Mouse (Mus musculus) layer of hippocampus, postnatal 25 days (tissue): ENCODE results near the gene Caln1. TPM values are rescaled to one million over a fixed set of nuclear protein-coding genes. Genes with fewer than 3 reads are reported as not detected.

Experiments used
- DNase-seq, 2 experiments: peaks; one replicate each; pipeline ENCODE4 v3.0.0; 2022; ENCODE audit warnings: mixed read lengths in 2 of 2, low spot score in 1 of 2; ENCODE audit errors: extremely low spot score in 1 of 2
- total RNA-seq, 2 experiments: library from RNA; stranded (reverse); gene quantifications; 2 replicates each; pipeline ENCODE4 v1.2.3; 2021

Caln1 gene
- 100 to 1,000 TPM; 140 to 151 TPM for total RNA-seq

- no peak for DNase-seq
Observed at GRCm38 (mm10) chr5:130369237-130369636, at the start of gene Caln1. TSS of gene Caln1 (plus strand) at chr5:130369455.

- no peak for DNase-seq
Observed at GRCm38 (mm10) chr5:130319783-130320182, 49.5 kb upstream of the Caln1 start.

GRCm38 (mm10) chr5:130320485-130320884 is 48.8 kb upstream of the Caln1 start:
- DNase-seq, result no peak

- no peak for DNase-seq
Observed at GRCm38 (mm10) chr5:130325486-130325885, 43.8 kb upstream of the Caln1 start.

GRCm38 (mm10) chr5:130327615-130328263 is 41.5 kb upstream of the Caln1 start:
- no peak for DNase-seq

GRCm38 (mm10) chr5:130328366-130328765 is 40.9 kb upstream of the Caln1 start:
- no peak for DNase-seq

GRCm38 (mm10) chr5:130329889-130330288 is 39.4 kb upstream of the Caln1 start:
- no peak for DNase-seq

- no peak for DNase-seq
Observed at GRCm38 (mm10) chr5:130330801-130331200, 38.5 kb upstream of the Caln1 start.

- DNase-seq, result no peak
Observed at GRCm38 (mm10) chr5:130331206-130331605, 38.0 kb upstream of the Caln1 start.

- DNase-seq, result no peak
Observed at GRCm38 (mm10) chr5:130333566-130333965, 35.7 kb upstream of the Caln1 start.

- no peak for DNase-seq
Observed at GRCm38 (mm10) chr5:130333971-130334370, 35.3 kb upstream of the Caln1 start.

GRCm38 (mm10) chr5:130335462-130335861 is 33.8 kb upstream of the Caln1 start:
- no peak for DNase-seq

- no peak for DNase-seq
Observed at GRCm38 (mm10) chr5:130340656-130341055, 28.6 kb upstream of the Caln1 start.

- DNase-seq, result no peak
Observed at GRCm38 (mm10) chr5:130344999-130345398, 24.3 kb upstream of the Caln1 start.

- no peak for DNase-seq
Observed at GRCm38 (mm10) chr5:130345871-130346270, 23.4 kb upstream of the Caln1 start.

- no peak for DNase-seq
Observed at GRCm38 (mm10) chr5:130355223-130355622, 14.0 kb upstream of the Caln1 start.

- DNase-seq, result no peak
Observed at GRCm38 (mm10) chr5:130363111-130363510, 6.1 kb upstream of the Caln1 start.

GRCm38 (mm10) chr5:130363773-130364172 is 5.5 kb upstream of the Caln1 start:
- DNase-seq, result no peak

GRCm38 (mm10) chr5:130368236-130368635 is 1.0 kb upstream of the Caln1 start:
- no peak for DNase-seq

GRCm38 (mm10) chr5:130375411-130375810 is 6.2 kb downstream of the Caln1 start:
- no peak for DNase-seq

- peak; percentile 22 to 23 for DNase-seq
Observed at GRCm38 (mm10) chr5:130384222-130384912, 15.1 kb downstream of the Caln1 start, which contains the start of gene A330070K13Rik. TSS of gene A330070K13Rik (minus strand) at chr5:130384631.

GRCm38 (mm10) chr5:130386418-130386817 is 17.2 kb downstream of the Caln1 start:
- DNase-seq, result no peak
